Mouse (Mus musculus): Measurements from ENCODE around the gene Clcnkb.

DNA sequence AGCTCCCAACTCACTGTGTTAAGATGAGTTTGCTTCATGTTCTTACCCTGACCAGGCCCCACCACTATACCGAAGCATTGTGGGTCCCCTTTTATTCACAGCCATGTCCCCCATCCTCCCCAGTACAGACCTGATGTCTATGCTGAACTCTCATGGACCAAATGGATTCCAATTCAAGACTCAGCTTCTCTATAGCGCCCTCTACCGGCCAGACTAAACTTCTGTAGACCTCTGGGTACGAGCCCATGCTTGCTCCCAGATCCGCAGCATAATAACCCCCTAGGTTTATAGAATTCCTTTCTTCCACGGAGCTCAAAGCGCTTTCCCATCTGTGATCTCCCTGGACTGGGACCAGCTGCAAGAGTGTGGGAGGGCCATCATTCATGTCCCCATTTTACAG, 55.0 kb downstream of the Clcnkb start:
- TF ChIP-seq POLR2A (IDR thresholded peaks at IDR 0.05; ENCODE audit: insufficient read length, low read depth) (no peak), SRF (IDR thresholded peaks at IDR 0.05; ENCODE audit: control insufficient read depth, insufficient read length, low read depth) (no peak), POLR2AphosphoS2 (IDR thresholded peaks at IDR 0.05; ENCODE audit: insufficient read length, low read depth) (no peak), MYOD1 (IDR thresholded peaks at IDR 0.05; ENCODE audit: control insufficient read depth in 1 of 3, insufficient read length in 2 of 3, low read depth in 2 of 3) (no peak), CEBPB (IDR thresholded peaks at IDR 0.05; ENCODE audit: insufficient read depth, poor library complexity, severe bottlenecking) (no peak), TCF12 (IDR thresholded peaks at IDR 0.05; ENCODE audit: insufficient read depth, poor library complexity, severe bottlenecking) (no peak), MAX (IDR thresholded peaks at IDR 0.05; ENCODE audit: low read depth) (no peak), USF1 (IDR thresholded peaks at IDR 0.05; ENCODE audit: low read depth) (no peak), MYOG (IDR thresholded peaks at IDR 0.05; ENCODE audit: control insufficient read depth in 1 of 3, insufficient read depth in 1 of 3, insufficient read length in 2 of 3, low read depth in 2 of 3) (no peak), TCF3 (IDR thresholded peaks at IDR 0.05; ENCODE audit: insufficient read length, low read depth) (no peak), E2F4 (IDR thresholded peaks at IDR 0.05; ENCODE audit: insufficient read depth) (no peak)
